Mouse (Mus musculus): ENCODE data around the gene Tcstv1. TPM values are rescaled to one million over a fixed set of nuclear protein-coding genes. Genes with fewer than 3 reads are reported as not detected.

Gene Tcstv1
- total RNA-seq (2023) = not detected

DNA sequence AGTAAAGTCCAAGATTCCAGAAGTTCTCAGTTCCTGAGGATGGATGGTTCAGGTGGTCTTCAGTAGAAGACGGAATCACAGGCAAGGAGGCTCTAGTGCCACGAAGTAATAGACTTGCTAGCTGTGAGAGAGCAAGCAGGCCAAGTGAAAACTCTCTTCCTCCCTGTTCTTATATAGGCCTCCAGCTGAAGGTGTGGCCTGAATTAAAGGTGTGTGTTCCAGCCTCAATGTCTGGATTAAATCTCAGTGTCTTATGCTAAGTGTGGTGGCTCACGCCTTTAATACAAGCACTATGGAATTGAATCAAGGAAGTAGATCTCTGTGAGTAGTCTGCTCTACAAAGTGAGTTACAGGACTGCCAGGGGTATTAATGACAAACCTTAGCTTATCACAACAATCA lies at the start of gene Tcstv1:
TSS of gene Tcstv1 (minus strand) at position 101 of the 400 bp plus-strand sequence.

DNA sequence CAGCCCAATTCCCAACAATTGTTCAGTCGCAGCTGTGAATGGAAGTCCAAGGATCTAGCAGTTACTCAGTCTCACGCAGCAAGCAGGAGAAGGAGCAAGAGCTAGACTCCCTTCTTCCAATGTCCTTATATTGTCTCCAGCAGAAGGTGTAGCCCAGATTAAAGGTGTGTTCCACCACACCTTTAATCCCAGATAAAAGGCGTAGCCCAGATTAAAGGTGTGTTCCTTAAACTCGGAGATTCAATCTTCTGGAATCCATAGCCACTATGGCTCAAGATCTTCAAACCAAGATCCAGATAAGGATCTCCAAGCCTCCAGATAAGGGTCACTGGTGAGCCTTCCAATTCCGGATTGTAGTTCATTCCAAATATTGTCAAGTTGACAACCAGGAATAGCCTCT lies 34.6 kb upstream of the Tcstv1 start, which contains the start of gene Gm21761:
TSS of gene Gm21761 (minus strand) at position 101 of the 400 bp plus-strand sequence.

Other genes with a start within 250 kb of the Tcstv1 start
- gene Hmgcs1, start 204.4 kb downstream of the Tcstv1 start, total RNA-seq (2023) = 54.4 TPM
- gene Nim1k, start 138.9 kb downstream of the Tcstv1 start, total RNA-seq (2023) = 0.77 TPM
- 57.7 TPM for gene Zfp131, start 103.9 kb downstream of the Tcstv1 start, total RNA-seq (2023)
- not detected for gene AF067063, start 64.6 kb downstream of the Tcstv1 start, total RNA-seq (2023)
- not detected for gene D13Ertd608e, start 58.8 kb downstream of the Tcstv1 start, total RNA-seq (2023)
- gene Gm21761, start 34.5 kb upstream of the Tcstv1 start, total RNA-seq (2023) = not detected
- gene B020031M17Rik, start 56.0 kb upstream of the Tcstv1 start, total RNA-seq (2023) = not detected
- not detected for gene Gm36079, start 132.2 kb upstream of the Tcstv1 start, total RNA-seq (2023)
- gene Gm21188, start 157.4 kb upstream of the Tcstv1 start, total RNA-seq (2023) = 0.40 TPM
- not detected for gene Gm20767, start 245.5 kb upstream of the Tcstv1 start, total RNA-seq (2023)